Mouse (Mus musculus) thymus, postnatal 0 days (tissue): ENCODE measurements around the gene Mrpl14. TPM values are rescaled to one million over a fixed set of nuclear protein-coding genes. Genes with fewer than 3 reads are reported as not detected.

Experiments
- DNase-seq: peaks from one replicate; pipeline ENCODE4 v3.0.0-alpha.2; 2015; ENCODE audit warnings: low spot score
- polyA plus RNA-seq: library from polyadenylated mRNA; unstranded; fragments of >200 nt; fragmentation: Nextera tagmentation; extraction: Ambion mirVana; gene quantifications from 2 replicates; pipeline ENCODE4 v1.2.1, GENCODE M21; 2015

Mrpl14 gene
- polyA plus RNA-seq, 1 experiment from 2014 or later: 174 TPM

DNA sequence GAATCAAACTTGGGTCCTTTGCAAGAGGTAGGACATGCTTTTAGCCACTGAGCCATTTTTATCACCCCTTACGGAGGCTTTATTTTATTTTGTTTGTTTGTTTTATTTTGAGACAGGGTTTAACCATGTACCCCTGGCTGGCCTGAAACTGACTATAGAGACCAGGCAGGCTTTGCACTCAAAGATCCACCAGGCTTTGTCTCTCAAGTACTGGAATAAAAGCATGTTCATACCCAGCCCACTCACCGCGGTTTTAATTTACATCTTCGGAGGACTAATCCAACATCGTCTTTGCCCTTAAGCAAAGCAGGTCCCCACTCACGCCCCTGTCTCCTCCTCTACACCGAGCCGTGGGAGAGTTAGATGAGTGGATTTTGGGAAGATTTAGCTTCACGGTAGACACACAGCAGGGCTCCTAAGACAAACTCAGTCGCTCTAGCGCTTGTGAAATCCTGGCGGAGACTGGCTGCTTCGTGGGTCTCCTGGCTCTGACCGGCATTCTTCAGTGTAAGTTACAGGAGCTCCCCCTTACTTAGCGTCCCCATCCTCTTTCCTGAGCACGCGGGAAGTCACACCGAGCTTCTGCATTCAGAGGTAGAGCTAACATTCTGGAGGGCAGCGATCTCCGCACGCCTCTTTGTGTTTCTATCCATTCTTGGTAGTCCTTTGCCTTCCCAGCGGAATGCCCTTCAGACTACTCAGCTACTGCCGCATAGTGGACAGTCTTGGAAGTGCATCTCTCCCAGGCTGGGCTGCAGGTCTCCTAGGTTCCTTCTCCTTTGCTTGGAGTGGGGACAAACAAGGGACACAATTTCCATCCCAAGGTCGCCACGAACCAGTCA is 37.8 kb downstream of the Mrpl14 start:
- peak; percentile 81 for DNase-seq

DNA sequence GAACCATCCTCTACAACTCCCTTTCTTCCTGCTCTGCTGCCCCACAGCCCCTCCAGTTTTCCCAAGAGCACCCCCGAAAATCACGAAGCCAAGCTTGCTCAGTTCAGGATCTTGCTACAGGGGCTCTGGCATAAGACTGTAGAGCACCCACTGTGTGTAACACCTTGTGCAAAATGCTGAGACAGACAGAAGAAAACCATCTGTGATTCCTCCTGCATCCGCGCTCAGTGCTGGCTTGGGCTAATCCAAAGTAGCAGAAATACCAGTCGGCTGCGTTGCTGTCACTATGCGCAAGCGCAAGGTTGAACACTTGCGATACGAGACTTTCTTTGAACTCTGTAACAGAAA is 38.4 kb downstream of the Mrpl14 start:
- DNase-seq: no peak

DNA sequence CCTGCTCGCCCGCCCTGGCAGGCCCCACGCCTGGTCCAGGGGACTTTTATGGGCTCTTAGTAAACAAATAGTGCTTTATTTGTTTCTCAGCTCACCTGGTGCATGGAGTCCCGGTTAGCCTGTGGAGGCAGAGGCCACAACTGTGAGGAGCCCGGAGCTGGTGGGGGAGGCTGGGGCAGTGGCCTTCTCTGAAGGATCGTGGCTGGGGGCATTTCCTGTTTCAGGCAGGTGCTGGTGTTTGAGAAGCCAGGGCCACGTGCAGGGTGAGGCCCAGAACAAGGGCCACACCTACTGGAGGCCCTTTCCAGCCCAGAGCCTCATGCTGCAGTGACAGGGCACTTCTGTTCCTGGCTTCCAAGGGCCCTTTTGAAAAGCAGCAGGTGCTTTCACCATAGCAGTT is 40.1 kb downstream of the Mrpl14 start:
- DNase-seq: peak; percentile 57

DNA sequence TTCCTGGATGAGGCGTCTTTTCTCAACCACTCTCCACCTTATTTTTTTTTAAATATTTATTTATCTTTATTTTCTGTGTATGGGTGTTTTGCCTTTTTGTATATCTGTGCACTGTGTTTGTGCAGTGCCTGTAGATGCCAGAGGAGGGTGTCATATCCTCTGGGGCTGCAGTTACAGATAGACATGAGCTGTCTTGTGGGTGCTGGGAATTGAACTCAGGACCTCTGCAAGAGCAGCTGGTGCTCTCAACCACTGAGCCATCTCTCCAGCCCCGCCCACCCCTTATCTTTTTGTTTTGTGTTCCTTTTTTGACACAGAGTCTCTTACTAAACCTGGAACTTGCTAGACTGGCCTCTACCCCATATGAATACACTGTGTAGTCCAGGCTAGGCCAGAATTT is 41.4 kb downstream of the Mrpl14 start:
- DNase-seq: no peak

DNA sequence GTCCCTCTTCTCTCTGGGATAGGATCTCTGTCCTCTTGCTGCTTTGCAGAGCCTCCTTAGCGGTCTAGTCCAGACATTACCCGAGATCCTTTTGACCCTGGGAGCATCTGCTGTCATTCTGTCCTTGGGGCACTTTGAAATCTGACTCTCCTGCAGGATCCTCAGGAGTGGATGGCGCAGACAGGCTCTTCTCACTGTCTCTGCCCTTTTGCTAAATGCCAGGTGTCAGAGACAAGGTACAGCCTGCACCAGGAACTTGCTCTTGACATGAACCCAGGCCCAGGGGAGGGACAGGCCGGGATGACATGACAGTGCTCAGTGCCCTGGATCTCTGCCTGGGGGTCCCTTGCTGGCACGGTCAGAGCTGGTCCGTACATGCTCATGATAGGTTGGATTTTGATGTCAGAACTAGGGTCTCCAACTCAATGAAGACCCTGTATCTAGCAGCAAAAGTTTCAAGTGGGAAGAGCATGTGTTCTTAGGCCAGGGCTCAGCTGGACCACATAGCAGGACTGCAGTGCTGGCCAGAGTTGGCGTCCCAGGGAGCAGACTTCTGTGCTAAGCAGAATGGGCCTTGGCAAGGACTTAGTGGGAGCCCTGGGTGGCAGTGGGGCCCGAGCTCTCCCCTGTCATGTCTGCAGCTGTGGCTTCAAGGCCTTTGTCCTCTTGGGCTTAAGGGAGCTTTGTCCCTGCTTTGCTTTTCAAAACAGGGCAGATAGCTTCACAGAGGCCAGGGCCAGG is 42.0 kb downstream of the Mrpl14 start:
- DNase-seq: no peak

DNA sequence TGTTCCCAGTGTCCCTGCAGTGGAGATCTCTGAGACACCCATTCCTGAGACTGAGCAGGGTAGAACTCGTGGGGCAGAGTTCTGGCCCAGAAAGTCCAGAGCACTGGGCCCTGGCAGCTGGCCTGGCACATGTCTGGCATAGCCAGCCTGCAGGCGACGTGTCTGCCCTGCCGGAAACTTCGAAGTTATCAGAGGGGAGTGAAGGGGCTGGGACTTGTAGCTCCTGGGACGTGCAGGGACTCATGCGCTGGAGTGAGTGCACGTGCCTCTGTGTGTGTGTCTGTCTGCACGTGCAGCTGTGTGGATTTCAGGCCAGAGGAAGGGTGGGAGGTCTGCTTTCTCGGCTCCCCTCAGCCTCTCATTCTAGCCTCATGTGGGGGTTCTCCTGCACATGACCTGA is 43.3 kb downstream of the Mrpl14 start:
- no peak for DNase-seq

DNA sequence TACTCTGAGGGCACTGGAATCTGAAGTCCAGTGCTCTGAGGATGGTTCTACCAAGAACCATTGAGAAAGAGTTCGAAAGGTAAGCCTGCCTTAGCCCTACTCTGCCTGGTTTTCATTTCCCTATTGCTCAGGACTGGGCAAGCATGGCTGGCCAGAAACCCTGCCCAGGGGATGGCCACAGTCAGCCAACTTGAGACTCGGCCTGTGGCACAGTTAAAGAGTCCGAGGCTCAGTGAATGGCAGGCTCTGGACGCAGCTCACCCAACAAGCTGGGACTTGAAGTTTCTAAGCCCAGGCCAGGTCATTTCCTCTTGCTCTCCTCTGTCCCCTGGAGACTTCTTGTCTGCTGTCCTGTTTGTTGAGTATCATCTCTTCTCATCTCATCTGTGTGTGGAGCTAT is 44.6 kb downstream of the Mrpl14 start:
- DNase-seq: no peak

DNA sequence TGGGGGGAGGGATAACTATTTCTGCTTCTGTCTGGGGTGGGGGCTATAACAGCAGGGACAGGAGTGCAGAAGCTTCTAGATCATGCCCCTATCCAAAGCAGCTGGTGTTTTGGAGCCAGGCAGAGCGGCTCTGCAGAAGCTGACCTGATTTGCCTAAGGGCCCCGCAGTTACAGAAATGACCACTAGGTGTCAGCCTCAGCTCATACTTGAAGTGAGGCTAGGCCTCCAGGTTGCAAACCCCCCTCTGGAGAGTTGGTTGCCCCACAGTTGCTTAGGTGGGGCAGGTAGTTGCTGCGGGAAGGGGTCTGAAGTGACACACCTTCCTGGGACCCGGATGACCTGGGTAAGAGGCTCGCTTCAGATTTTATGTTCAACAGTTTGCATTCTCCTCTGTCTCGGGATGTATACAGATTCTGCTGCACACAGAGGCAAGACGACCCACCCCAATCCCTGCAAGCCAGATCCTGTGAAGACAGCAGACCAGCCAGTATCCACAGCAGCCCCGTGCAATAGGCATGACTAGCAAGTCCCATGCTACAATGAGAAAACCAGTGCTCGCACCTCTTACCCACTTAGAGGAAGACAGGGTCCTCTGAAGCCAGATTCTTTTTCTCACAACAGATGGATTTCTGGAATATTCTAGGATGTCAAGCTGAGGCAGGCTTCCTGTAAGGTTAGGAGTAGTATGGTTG is 45.2 kb downstream of the Mrpl14 start:
- peak; percentile 91 for DNase-seq

DNA sequence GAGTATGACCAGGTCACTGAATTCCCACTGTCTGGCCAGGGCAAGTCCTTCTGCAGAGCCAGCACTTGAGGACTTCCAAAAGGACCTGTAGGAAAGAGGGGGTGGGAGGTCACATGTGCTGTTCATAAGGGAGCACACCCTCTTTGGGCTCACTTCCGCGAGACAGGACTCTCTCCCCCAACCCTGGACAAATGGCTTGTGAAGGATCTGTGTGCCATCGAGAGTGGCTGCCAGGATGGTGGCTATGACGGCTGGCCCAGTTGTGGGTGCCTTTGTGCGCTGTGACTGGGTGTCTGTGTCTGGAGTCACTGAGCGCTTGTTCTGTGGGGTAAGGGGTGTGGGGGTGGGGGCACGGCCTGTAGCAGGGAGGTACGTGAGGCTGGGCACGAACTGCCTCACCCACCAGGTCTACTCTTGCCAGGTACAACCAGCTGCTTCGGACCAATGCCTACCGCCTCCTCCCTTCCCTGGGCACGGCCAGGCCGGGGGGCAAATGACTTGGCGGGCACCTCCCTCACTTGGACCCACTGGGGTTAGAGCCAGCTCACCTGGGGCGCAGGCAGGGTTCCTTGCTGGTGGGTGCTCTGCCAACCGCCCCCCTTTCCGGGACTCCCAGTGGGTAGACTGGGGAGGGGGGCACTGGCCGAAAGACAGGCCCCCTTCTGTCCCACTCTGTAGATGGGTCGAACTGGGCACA is 47.1 kb downstream of the Mrpl14 start:
- DNase-seq: no peak

DNA sequence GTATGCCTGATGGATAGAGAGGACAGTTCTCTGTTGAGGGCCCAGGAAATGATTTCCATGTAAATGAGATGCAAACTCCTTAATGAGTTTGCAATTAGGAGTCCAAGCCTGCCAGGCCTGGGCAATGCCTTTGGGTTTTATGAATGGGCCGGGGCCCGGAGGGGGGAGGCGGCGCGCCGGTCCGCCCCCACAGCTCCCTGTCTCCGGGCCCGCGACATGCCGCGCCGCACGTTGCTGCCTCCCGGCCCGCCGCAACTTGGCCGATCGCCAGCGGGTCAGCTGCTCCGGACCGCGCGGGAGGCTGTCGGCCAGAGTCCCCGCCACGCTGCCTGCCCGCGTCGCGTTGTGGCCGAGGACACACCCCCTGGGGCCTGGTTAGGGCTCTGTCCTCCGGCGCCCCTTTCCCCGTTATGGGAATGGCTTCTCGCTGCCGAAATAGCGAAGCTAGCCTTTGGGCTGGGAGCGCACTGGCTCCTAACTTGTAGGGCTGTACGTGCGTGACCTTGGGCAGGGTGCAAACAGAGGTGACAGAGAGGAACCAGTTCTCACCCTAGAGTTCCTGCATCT is 47.7 kb downstream of the Mrpl14 start, which contains the start of gene 1600014C23Rik:
Gene 1600014C23Rik, minus strand, starts transcription at position 110 of the 567 bp plus-strand sequence.
- no peak for DNase-seq

DNA sequence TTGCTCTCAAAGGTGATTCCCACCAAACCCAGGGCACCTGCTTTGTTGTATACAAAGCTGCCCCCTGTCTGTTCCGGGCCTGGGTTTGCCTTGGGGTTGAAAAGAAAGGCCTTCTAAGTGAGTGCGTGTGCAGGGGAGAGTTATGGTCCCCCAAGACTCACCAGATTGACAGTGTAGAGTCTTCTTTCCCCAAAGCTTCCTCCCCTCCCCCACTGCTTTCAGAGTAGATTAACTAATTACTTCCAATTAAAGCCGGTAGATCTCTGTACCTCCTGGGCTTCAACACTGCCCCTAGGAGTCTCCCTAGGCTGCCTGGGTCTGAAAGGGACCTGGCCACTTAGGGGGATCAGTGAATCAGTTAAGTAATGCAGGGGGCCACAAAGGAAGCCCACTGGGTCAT is 48.2 kb downstream of the Mrpl14 start:
- no peak for DNase-seq

DNA sequence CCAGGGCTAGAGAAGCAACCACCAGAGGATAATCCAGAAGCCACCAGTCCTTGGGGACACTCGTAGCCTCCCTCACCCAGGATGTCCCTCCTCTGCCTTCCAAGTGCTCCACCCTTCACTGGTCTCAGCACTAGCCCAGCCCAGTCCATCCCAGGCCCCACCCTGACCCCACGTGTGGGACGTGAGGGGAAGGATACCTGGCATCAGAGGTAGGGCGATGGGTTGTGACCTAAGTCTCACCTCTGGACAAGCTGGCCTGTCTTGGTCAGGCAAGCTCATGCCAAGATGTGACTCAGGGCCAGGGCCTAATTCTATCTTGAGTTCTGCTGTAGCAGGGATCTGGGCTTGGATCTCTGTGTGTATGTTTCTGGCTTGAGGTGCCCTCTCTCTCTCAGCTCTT is 48.8 kb downstream of the Mrpl14 start:
- DNase-seq: no peak

DNA sequence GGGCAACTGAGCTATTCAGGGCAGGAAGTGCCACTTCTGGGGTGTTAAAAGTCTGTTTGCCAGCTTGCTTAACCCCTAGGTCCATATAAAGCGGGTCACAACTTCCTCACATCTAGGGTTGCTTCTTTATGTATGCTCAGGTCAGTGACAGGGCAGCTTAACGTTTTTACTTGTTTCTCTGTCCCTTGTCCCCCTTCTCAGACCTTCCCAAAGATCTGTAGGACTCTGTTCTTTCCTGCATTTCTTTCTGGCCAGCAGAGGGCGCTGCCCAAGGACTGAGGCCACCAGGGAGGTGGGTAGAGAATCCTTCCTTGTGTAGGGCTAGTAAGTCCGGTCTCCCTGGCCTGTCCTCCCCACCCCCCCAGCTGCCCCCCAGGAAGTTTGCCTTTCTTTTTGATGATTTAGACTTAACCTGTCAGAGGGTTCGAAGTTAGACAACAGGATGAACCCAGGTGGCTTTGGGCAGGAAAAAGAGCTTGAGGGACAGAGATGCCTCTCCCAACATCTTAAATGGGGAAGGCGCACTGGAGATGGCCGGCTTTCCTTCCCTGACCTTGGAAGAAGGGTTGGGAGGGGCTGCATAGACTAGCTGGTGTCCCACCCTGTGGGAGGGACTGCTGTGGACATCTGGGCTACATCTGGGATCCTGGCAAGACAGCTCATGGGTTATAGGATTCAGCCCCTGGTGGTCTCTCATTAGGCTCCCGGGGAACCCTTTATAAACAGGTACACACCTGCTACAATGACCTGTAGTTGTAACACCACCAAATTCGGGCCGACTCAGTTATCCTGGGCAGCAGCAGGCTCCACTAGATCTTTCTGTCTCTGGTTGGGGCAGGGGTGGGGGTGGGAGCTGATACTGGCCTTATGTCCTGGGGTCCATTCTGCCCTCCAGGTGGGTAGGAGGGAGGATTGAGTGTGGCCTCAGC is 49.5 kb downstream of the Mrpl14 start:
- peak; percentile 76 for DNase-seq

DNA sequence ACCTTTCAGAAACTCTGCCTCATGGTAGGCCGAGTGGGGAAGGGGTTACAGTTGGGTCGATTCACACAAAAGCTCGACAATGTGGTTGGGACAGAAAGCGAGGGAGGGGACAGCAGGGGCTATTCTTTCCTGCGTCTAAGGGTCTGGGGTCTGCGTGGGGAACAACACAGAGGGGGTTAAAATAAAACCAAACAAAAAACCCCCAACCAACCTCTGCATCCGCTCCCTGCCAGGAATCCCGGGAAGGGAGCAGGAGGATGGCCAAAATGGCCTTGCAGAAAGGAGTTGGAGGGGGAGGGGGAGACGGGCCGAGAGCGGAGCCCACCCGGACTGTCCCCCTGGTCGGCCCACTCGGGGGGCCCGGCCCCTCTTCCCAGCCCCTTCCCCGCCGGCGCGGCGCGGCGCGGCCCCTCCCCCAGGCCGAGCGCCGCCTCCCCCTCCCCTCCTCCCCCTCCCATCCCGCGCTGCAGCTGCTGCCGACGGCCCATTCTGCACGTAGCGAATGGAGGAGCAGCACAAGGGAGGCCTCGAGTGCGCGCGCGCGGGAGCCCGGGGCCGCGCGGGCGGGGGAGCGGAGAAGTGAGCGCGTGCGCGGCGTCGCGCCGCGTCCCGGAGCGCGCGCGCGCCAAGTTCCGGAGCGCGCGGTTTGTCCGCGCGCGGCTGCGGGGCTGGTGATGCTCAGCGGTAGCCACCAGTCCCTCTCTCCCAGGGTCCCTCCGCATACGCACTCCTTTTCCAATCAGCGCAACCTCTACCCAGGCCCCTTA is 50.4 kb downstream of the Mrpl14 start:
- DNase-seq: peak; percentile 93

DNA sequence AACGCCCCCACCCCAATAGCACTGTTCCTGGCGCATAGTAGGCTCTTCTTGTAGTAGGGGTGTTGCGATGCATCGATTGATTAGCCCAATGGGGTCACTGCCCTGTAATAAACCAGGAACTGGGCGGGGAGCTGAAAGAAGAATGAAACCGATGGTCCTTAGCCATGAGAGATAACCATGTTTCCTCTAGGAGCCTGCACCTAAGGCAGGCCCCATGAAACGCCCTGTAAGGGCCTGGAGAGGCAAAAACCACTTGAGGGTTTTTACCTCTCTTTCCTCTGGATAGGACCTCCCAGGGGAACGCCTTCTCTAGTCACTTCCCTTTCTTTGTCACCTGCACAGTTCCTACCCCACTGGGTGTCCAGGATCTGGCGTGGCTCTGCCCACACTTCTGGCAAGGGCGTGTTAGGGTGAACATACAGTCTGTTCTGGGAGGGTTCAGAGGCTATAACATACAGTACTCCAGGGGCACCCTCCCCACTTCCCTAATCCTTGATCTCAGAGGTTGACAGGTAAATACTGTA is 51.0 kb downstream of the Mrpl14 start:
- peak; percentile 16 for DNase-seq

DNA sequence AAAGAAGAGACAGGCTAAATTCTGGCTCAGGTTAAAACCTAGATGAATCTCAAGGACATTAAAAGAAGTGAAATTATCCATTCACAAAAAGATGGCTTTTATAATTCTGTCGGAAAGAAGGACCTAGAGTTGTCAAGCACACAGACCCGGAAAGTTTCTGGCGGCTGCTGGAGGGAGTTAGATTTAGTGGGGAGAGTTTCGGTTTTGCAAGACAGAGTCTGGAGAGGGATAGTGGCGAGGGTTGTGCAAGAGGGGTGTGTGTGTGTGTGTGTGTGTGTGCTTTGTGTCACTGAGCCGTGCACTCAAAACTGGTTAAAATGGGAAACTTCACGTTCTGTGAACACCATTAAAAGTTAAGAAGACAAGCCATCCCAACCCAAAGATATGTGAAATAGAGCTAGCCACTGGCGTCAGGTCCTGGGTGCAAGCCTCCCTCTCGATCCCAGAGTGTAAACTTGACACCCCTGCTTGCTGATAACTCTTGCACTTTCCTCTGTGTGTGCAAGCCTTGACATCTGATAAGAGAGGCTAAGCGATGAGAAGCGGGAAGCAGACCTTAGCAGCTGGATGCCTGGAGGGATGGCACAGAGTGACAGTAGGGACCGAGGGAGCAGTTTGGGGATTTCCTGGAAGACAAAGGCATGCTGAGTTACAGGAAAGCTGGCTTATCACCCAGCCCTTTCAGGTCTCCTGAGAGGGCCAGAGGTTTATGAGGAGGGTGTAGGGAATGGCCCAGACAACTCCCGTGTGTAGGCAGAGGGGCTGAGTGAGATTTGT is 56.4 kb downstream of the Mrpl14 start:
- no peak for DNase-seq

DNA sequence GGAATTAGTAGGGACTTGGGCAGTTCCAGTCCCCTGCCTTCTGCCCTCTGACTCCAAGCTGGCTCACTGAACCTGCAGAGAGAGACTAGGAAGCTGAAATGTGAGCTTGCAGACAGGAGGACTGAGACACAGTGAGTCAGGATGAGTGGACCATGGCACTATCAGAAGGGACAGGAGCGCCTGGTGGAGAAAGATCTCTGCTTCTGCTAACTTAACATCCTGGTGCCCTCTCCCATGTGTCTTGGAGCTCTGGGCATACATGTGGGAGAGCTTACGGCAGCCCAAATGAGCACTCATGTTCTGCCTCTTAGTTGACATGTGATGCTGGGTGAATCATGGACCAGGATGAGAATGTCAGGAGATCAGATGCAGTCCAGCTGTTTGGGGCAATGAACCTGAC is 59.5 kb downstream of the Mrpl14 start:
- DNase-seq: no peak

DNA sequence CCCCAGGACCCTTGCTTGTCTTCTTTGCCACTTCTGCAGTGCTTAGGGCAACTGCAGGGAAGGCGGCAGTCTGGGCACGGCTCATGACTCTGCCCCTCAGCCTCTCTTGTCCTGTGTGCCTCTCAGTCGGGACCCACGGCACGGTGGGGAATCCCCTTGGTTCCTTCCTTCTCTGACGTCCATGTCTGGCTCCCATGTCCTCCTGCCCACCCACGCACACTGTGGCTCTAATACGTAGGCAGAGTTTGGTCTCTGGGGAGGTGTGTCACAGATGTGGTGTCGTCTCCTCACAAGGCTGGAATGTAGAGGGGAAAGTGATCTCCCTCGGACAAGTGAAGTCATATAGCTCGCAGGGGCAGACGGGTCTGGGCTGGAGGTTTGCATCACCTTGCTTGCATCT is 60.6 kb downstream of the Mrpl14 start:
- no peak for DNase-seq
